Mouse (Mus musculus) T-helper 1 cell (primary cell): Measurements from ENCODE around the gene Gm7995.
"Not testable (repeated sequence)": the region's sequence is repeated elsewhere in the genome, so short reads cannot be mapped to it uniquely, and the experiment has no call there.

Experiments used
- in situ Hi-C: fragments of 300-600 bp; cut with MboI, MseI; formaldehyde crosslinking; loops from one replicate; pipeline ENCODE4 v1.15.1; 2025; ENCODE audit warnings: high pct_unique_total_duplicates

Gm7995 gene

GRCm38 (mm10) chr14:42309910-42310309 lies at the start of gene Gm7995:
Gene Gm7995 (plus strand): TSS chr14:42310210.
- in situ Hi-C loops, result not testable (repeated sequence)

GRCm38 (mm10) chr14:42297258-42297657 lies 12.8 kb upstream of the Gm7995 start, which contains the start of gene Gm9611:
Gene Gm9611 (minus strand): TSS chr14:42297358.
- in situ Hi-C loops, result not testable (repeated sequence)
